Mouse (Mus musculus): ENCODE measurements at regions not wholly inside any gene's neighbourhood (a gene's known extent, or its start where the extent isn't known, plus 50 kb on each side); places are given as distances from the start of the nearest gene placed in this dataset.

DNA sequence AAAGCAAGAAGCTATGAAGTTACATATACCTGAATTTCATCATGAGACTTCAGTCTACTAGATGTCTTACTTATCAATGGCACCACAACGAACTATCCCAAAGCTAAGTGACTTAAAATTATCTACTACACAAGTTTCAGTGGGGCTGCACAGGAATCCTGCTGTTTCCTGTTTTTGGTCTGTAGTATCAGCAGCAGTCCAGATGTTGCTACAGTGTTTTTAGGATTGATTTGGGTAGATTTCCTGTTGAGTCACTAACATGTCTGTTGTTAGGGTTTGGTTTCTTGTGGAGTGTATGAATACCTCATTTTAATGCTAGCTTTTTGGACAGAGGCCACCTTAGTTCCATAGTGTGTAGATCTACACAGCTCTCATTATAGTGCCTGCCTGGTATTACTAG lies 120.8 kb upstream of the Thumpd2 start:
- TF ChIP-seq USF1 (IDR thresholded peaks at IDR 0.05; ENCODE audit: low read depth, low read length), result no peak
- no peak for TF ChIP-seq MAX (IDR thresholded peaks at IDR 0.05; ENCODE audit: low read length)
- no peak for TF ChIP-seq CTCF (IDR thresholded peaks at IDR 0.05 in 2 of 3, conservative IDR thresholded peaks at IDR 0.05 in 1 of 3; ENCODE audit: control insufficient read depth in 1 of 3, insufficient read depth in 1 of 3, low read depth in 2 of 3, low read length in 3 of 3, poor library complexity in 1 of 3, severe bottlenecking in 1 of 3)
- no peak for TF ChIP-seq USF2 (IDR thresholded peaks at IDR 0.05; ENCODE audit: borderline replicate concordance in 1 of 2, insufficient read depth in 1 of 2, low read depth in 1 of 2, low read length in 2 of 2)
- TF ChIP-seq NELFE (IDR thresholded peaks at IDR 0.05; ENCODE audit: low read depth, low read length), result no peak
